Mouse (Mus musculus) urinary bladder, postnatal 36 days (tissue): ENCODE measurements at regions not wholly inside any gene's neighbourhood (a gene's known extent, or its start where the extent isn't known, plus 50 kb on each side); places are given as distances from the start of the nearest gene placed in this dataset.

Experiments
- DNase-seq, 2 experiments: peaks; one replicate each; pipeline ENCODE4 v3.0.0; 2022; ENCODE audit warnings: low spot score in 2 of 2, mixed read lengths in 1 of 2

- no peak for DNase-seq
Observed at GRCm38 (mm10) chr1:137865030-137865429, 310.5 kb downstream of the Ptprc start.

DNA sequence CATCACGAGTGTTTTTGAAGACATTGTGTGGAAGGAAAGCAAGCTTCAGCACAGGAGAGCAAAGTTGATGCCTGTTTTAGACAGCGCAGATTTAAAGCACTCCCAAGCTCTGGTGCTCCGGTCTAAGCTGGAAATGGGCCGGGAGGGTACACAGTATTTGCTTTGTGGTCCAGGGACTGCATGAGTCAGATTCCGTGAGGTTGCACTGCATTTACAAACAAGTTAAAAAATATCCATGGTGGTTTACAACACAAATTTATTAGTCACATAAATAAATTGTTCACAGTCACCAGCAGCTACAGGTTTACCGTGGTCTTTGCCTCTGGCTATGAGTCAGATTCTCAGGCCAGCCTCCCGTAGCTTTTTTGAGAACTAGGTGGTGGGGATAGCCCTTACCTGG lies 312.0 kb downstream of the Ptprc start:
- DNase-seq: no peak

DNA sequence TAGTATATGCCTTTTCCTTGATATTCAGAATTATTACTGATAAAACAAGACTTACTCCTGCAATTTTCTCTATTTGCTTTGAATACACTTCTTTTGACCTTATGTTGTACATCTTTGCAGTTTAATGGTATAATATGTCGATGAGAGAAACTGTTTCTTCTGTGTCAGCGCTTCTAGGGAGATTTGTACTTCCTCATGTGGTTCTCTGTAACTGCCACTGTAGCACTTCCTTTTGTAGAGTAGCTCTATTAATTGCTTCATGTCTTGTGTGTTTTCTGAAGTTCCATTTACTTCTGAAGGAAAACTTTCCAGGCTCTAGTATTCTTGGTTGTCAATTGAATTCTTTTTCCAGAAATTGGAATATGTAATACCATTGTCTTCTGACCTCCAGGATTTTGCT lies 323.2 kb downstream of the Ptprc start:
- no peak for DNase-seq

DNA sequence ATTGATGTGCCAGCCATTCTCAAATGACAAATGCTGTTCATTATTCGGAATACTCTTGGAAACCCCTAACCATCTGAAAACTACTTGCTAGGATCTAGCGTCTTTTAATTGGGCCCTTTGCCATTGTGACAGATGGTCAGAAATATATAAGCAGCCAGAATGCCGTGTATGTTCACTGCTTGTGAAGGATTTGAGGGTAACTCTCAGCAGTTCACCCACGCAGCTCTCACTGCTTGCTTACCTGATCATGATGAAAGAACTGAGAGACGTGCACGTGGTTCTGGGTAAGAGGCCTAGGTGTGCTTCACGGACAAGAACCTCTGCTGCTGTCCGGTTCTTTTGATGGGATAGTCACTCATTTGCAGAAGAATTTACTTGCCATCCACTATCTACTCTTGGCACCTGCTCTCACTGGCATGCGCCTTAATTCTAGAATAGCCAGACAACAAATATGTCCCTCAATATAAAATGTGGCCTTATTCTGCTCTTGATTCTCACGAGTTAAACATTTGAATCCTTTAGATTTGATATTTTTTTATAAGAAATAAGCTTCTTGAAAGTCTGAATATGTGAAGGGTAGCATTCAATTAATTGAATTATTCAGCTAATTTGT lies 328.1 kb downstream of the Ptprc start:
- no peak for DNase-seq

DNA sequence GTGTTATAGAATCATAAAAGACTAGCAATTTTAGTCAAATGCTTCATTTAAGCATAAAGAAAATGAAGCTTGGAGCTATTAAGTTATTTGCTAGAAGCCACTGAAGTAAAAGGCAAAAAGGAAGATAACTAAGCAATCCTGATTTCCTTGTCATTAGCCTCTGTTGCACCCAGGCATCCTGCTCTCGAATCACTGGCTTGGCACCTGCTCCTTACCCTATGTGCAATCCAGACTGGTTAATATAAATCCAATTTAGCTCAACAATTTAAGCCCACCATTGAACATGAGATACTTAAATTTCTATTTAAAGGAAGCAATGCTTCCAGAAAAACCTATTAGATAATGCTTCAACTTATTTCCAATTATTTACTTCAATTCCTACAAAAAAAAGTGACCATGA lies 328.7 kb downstream of the Ptprc start:
- no peak for DNase-seq

GRCm38 (mm10) chr1:137840531-137840930 lies 335.0 kb downstream of the Ptprc start:
- DNase-seq: no peak

DNA sequence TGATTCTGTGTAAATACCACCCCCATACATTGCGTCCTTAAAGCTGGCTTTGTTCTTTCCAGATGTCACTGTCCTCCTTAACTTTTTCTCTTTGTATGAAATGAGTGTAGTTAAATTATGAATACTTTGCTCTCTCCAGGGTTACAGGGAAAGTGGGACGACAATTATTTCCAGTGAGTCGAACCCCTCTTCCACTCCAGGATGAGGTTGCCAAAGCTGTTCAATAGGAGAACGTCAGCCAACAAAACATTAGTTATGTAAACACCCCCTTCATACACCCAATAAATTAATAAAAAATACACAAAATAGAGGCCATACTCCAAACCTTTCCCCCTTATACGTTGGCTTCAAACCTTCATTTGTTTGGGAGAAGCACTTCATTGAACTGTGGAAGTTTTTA lies 335.8 kb downstream of the Ptprc start:
- DNase-seq: no peak

GRCm38 (mm10) chr1:137839263-137839662 lies 336.2 kb downstream of the Ptprc start:
- DNase-seq: no peak

DNA sequence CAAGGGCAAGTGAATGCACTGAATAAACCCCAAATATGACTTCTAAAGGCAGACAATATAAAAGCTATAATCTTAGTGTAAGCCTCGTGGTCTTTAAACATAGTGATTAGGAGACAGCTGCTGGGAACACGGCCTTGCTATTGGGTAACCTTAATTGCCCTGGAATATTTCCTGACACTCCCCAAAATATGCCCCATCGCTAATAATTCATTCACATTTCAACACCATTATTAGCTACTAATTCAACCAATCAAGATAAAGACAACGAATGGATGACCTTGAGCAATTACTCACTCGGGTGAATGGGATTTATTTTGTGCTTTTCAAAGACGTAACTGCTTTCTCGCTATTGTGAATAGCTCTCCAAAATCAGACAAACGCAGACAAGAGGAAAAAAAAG lies 337.2 kb downstream of the Ptprc start:
- DNase-seq: no peak

DNA sequence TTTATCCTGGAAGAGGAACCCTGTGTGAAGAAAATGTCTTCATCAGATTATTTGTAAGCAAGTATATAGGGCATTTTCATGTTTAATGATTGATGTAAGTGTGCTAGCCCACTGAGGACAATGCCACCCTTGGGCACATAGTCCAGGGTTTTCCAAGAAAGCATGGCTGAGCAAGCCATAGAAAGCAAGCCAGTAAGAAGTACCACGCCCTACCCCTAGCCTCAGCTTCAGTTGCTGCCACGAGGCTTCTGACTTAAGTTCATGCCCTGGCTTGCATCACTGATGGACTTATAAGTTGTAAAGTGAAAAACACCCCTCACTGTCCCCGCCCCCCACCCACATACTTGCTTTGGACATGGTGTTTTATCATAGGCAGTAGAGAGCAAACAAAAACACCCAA lies 342.0 kb downstream of the Ptprc start:
- DNase-seq: no peak

- DNase-seq: no peak
Observed at GRCm38 (mm10) chr1:137831284-137831683, 344.2 kb downstream of the Ptprc start.

- DNase-seq: no peak
Observed at GRCm38 (mm10) chr1:137827379-137827778, 348.1 kb downstream of the Ptprc start.

DNA sequence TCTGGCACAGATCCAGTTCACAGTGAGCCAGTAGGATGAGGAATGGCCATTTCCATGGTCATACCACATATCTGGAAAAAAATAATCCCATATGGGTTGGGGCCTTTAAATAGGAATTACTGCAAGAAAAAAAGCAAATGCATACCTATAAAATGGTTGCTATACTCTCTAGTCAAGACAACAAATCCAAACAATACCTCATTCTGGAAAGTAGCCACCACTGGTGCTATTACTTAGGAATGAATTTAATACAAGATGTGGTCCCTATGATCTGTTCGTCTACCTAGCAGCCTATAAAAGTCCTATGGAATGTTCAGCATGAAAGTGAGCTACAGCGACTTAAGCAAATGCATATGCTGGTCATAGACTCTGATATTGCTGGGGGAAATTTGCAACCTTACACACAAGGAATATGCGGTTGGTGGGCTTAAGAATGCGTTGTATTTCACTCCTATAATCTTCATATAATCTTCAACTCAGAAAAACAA lies 360.1 kb downstream of the Ptprc start:
- no peak for DNase-seq

- no peak for DNase-seq
Observed at GRCm38 (mm10) chr1:137814556-137814955, 361.0 kb downstream of the Ptprc start.

- DNase-seq: no peak
Observed at GRCm38 (mm10) chr1:137813716-137814115, 361.8 kb downstream of the Ptprc start.

- no peak for DNase-seq
Observed at GRCm38 (mm10) chr1:137811981-137812380, 363.5 kb downstream of the Ptprc start.

- no peak for DNase-seq
Observed at GRCm38 (mm10) chr1:137806742-137807141, 368.8 kb downstream of the Ptprc start.

DNA sequence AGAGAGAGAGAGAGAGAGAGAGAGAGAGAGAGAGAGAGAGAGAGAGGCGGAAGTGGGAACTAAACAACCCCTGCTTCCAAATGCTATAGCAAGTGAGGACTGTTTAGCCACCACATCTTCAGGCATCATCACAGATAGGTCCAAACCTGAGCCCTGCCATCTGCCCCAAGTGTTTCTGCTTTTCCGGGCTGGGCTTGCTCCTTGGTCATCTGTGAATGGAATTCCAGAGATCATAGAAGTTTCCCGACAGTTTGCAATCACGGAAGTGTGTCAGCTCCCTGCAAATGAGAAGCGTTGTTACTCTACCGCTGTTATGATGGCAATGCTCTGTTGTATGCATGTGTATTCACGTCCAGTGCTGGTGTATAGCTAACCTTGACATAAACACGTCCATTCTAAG lies 369.3 kb downstream of the Ptprc start:
- no peak for DNase-seq

DNA sequence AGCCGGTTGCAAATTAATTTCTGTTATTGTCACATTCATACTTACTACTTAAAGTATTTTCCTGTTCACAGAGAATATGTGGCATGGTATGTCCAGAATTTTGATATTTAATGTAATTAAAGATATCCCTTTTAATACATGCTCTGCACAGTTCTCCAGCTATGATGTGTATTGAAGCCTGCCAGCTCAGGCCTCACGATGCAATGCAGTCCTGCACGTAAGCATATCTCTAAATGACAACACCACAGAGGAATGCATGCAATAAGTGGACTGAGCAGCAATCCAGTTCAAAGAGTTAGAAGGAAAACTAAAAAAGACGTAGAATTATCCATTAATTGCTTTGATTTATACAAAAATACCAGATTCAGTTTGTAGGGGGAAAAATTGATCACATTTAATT lies 373.4 kb downstream of the Ptprc start:
- no peak for DNase-seq

DNA sequence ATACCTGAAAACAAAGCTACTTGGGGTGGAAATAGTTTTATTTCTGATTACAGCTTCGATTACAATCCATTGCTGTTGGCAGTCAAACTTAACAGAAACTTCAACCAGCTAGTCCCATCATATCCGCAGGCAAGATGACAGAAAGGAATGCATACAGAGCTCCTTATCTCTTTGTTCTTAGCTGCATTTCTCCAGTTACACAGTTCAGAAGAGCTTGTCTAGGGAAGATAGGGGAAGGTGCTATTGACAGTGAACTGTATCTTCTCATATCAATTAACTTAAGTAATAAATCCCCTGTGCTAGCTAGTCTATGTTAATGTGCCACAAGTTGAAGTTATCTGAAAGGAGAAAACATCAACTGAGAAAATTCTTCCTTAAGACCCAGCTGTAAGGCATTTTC lies 374.8 kb downstream of the Ptprc start:
- DNase-seq: no peak

GRCm38 (mm10) chr1:137788789-137789188 lies 386.7 kb downstream of the Ptprc start:
- no peak for DNase-seq

- no peak for DNase-seq
Observed at GRCm38 (mm10) chr1:137786653-137787052, 388.9 kb downstream of the Ptprc start.

- DNase-seq: no peak
Observed at GRCm38 (mm10) chr1:137774586-137774985, 400.9 kb downstream of the Ptprc start.

- DNase-seq: no peak
Observed at GRCm38 (mm10) chr1:137760797-137761196, 414.7 kb downstream of the Ptprc start.
